Mouse (Mus musculus) liver, adult 2 months (tissue): Measurements from ENCODE around the gene Syt17. TPM values are rescaled to one million over a fixed set of nuclear protein-coding genes. Genes with fewer than 3 reads are reported as not detected.
A peak's percentile ranks its signal among the peaks of the same experiment; 100 is the strongest.

Source experiments
- DNase-seq: peaks from one replicate; pipeline ENCODE4 v3.0.0-alpha.2; 2011; ENCODE audit warnings: low read depth, low spot score; ENCODE audit errors: extremely low read depth
- H3K27ac ChIP-seq: fragments of 200-500 bp; replicated peaks from 2 replicates; pipeline ENCODE4 v1.5.1; 2012; ENCODE audit warnings: low read depth, mild to moderate bottlenecking, control low read depth, inconsistent platforms, low read length; ENCODE audit not compliant: insufficient read depth
- H3K27me3 ChIP-seq: fragments of 200-500 bp; 2 replicates; pipeline ENCODE4 v1.6.1; 2012; ENCODE audit warnings: mild to moderate bottlenecking, moderate library complexity, low read length, inconsistent platforms; ENCODE audit not compliant: control insufficient read depth, insufficient read depth
- H3K36me3 ChIP-seq: fragments of 200-500 bp; 2 replicates; pipeline ENCODE4 v1.6.1; 2012; ENCODE audit warnings: low read length, inconsistent platforms; ENCODE audit not compliant: control insufficient read depth, insufficient read depth
- H3K4me1 ChIP-seq: fragments of 200-500 bp; 2 replicates; pipeline ENCODE4 v1.6.1; 2011; ENCODE audit warnings: low read length; ENCODE audit not compliant: control insufficient read depth, insufficient read depth
- H3K4me3 ChIP-seq: fragments of 200-500 bp; 2 replicates; pipeline ENCODE4 v1.5.1; 2011; ENCODE audit warnings: low read depth, mild to moderate bottlenecking, control low read depth, low read length, moderate library complexity; ENCODE audit not compliant: insufficient read depth
- H3K79me2 ChIP-seq: fragments of 200-500 bp; 2 replicates; pipeline ENCODE4 v1.6.1; 2012; ENCODE audit warnings: inconsistent platforms, mild to moderate bottlenecking, low read length, moderate library complexity; ENCODE audit not compliant: control insufficient read depth, insufficient read depth
- H3K9ac ChIP-seq: fragments of 200-500 bp; 2 replicates; pipeline ENCODE4 v1.6.1; 2012; ENCODE audit warnings: low read depth, mild to moderate bottlenecking, control low read depth, inconsistent platforms, low read length
- CTCF ChIP-seq: fragments of 200-500 bp; IDR thresholded peaks from 2 replicates; pipeline ENCODE4 v1.5.1; 2011; ENCODE audit warnings: low read depth, low read length, control low read depth
- POLR2A ChIP-seq: fragments of 200-500 bp; IDR thresholded peaks from 2 replicates; pipeline ENCODE4 v1.6.1; 2011; ENCODE audit warnings: low read length, control low read depth; ENCODE audit not compliant: insufficient read depth; ENCODE audit errors: extremely low read depth
- WGBS: fragments of 180-500 bp; shearing (Covaris S2); methylation state at CpG from one replicate; pipeline ENCODE4 v1.1.7; 2018; 5-methylcytosine and 5-hydroxymethylcytosine counted together
- polyA plus RNA-seq: library from polyadenylated mRNA; depleted of rRNA; stranded (reverse); fragments of >200 nt; gene quantifications from 2 replicates; pipeline ENCODE4 v1.2.3, GENCODE M21; 2012; rRNA removed
- total RNA-seq: library from RNA; depleted of rRNA; stranded (reverse); fragments of >200 nt; gene quantifications from 2 replicates; pipeline ENCODE4 v1.2.3, GENCODE M21; 2014; rRNA removed

Syt17 gene
- total RNA-seq = not detected in 2 replicates
- polyA plus RNA-seq = not detected in 2 replicates

DNA sequence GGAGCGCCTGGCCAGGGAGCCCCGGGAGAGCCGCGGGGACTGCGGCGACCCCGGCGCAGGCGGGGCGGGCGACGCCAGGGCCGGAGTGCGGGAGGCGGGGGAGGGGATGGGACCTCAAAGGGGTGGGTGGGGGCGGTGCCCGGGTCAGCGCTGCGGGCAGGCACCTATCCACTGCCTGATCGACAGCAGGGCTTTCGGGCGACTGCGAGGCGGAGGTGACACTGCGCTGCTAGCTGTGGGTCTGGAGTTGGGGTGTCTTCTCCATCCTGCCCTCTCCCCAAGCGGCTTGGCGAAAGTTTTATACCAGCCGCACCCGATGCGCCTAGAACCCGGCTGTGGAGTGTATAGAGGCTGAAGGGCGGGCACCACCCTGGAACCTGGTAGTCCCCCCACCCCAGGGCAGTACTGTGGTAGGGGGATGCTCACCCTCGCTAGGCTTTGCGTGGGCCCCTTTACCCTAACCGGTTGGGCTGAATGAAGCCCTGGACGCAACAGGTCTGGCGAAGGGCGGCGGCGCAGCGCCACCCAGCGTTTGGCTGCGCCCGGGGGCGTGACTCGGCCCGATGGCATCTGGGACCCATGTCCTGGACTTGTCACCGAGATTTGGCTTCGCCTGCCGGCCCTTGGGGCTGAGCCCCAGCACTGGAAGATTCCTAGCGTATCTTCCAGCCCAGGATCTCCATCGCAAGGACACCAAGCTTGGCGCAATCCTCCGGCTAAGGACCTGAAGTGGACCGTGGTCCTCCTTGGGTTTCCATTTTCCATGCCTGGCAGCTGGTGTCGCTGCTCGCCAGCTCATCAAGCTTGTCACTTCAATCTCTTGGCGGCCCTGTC lies at the start of gene Syt17:
Gene Syt17 (minus strand): TSS at position 89 of the 834 bp plus-strand sequence.
- no peak within 1 kb of the TSS for H3K9ac ChIP-seq
- DNase-seq = peak; percentile 41
- peaks cover 11% of the 10 kb centered on the region for H3K27me3 ChIP-seq
- peak within 1 kb of the TSS; percentile 10; the same call in 1 of the 2 replicates for H3K4me3 ChIP-seq
- H3K27ac ChIP-seq = no peak within 1 kb of the TSS
- TF ChIP-seq POLR2A (no peak), CTCF (peak; percentile 87)
- 2% methylated on average over 58 of the region's 58 CpGs for WGBS
- no peaks in the 10 kb centered on the region for H3K79me2 ChIP-seq
- peaks cover 11% of the 10 kb centered on the region for H3K4me1 ChIP-seq
- no peaks in the 10 kb centered on the region for H3K36me3 ChIP-seq

DNA sequence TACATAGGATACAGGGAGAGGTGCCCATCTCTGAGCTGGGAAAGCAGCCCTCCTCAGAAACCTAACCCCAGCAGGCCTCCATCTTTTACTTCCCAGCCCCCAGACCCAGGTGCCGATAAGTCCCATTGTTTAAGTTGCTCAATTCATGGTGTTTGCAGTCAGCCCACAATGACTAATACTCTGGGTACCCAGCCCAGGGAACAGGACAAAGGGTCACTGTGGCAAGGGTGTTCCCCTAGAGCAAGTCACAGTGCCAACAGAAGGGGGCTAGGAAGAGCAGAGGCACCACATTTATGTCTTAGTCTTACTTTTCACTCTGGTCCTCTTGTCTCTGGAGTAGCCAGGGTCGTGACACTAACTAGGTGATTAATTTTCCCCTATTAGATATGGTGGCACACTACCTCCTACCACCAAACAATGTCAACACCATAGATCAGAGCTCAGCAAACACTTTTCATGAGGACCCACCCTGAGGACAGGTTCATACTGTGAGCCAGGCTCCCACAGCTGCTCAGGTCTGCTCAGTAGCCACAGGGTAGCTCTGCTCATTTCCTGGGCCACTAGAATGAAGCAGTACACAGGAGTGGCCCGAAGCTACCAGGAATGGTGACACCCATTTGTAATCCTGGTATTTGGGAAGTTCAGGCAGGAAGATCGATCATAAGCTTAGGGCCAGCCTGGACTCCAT lies 47.0 kb upstream of the Syt17 start:
- WGBS = 70% methylated on average over 4 of the region's 4 CpGs
- 0 out of 2 replicates have a peak, but pooled peaks cover 3% of the 10 kb centered on the region for H3K4me1 ChIP-seq
- TF ChIP-seq CTCF = no peak
- TF ChIP-seq POLR2A = no peak
- no peak overlapping the region for H3K4me3 ChIP-seq
- H3K79me2 ChIP-seq = 0 out of 2 replicates have a peak, but pooled peaks cover 4% of the 10 kb centered on the region
- no peak for DNase-seq
- 0 out of 2 replicates have a peak, but pooled peaks cover 4% of the 10 kb centered on the region for H3K27me3 ChIP-seq
- H3K36me3 ChIP-seq = no peaks in the 10 kb centered on the region
- H3K27ac ChIP-seq = no peak overlapping the region
- no peak overlapping the region for H3K9ac ChIP-seq

DNA sequence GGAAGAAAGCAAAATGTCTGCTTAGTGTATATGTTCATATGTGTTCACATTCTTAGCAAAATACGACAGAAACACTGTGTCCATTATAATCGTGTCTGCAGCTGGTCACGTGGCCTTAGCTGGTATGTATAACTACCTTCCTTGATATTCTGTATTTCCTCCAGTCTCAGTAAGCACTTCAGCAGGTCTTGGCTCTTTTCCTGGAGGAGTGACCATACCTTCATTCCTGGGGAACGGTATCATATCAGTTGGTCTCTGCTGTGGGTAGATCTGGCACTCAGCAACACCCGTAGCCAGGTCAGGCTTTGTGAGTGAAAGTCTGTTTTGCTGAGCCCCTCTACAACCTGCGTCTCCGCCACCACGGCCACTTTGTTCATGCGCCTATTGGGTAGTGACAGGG lies 45.9 kb upstream of the Syt17 start:
- Histone ChIP-seq H3K36me3 (no peaks in the 10 kb centered on the region; the same call in 1 of the 2 replicates), H3K79me2 (0 out of 2 replicates have a peak, but pooled peaks cover 4% of the 10 kb centered on the region), H3K4me3 (no peak overlapping the region), H3K27ac (no peak overlapping the region), H3K27me3 (0 out of 2 replicates have a peak, but pooled peaks cover 4% of the 10 kb centered on the region), H3K9ac (no peak overlapping the region), H3K4me1 (0 out of 2 replicates have a peak, but pooled peaks cover 5% of the 10 kb centered on the region)
- DNase-seq = no peak
- WGBS = 90% methylated on average over 9 of the region's 9 CpGs
- TF ChIP-seq CTCF (no peak), POLR2A (no peak)

DNA sequence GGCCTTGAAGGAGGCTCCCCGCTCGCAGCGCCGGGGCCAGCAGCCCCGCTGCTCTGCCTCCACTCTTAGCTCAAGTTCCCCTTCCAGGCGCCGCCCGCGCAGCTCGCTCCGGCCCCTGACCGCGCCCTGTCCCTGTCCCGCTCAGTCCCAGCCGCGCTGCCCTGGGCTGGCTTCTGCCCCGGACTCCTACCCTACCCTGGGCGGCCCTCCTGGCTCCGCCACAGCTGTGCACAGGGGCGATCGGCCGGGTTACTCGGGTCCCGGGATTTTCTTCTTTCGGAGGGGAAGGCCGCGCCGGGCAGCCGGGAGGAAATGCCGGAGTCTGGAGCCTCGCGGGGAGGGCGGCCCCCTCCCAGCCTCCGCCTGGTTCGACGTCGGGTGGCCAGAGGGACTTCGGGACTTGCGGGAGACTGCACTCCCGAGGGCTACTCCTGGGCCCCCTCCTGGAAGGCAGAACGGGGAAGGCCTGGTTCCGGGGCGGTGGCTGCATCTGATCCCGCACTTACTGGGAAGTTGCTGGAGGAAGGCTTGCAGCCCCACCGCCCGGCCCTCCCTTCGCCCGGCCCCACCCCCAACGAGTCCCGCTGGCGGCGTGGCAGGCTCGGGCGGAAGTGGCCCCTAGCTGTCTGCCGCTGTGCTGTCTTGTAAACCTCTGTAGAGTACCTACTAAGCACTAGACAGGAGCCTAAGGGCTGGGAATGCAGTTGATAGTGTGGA lies 43.6 kb upstream of the Syt17 start, which contains the start of gene Itpripl2:
Gene Itpripl2 (minus strand): TSS at position 545 of the 717 bp plus-strand sequence.
- peak; percentile 19 for DNase-seq
- H3K4me3 ChIP-seq = peak within 1 kb of the TSS; percentile 78
- H3K9ac ChIP-seq = peak within 1 kb of the TSS; percentile 92
- no peak for TF ChIP-seq CTCF
- TF ChIP-seq POLR2A = peak; percentile 27; the same call in 1 of the 2 replicates
- WGBS = under 1% methylated on average over 55 of the region's 55 CpGs
- 0 out of 2 replicates have a peak, but pooled peaks cover 4% of the 10 kb centered on the region for H3K79me2 ChIP-seq
- 0 out of 2 replicates have a peak, but pooled peaks cover 4% of the 10 kb centered on the region for H3K27me3 ChIP-seq
- no peaks in the 10 kb centered on the region; the same call in 1 of the 2 replicates for H3K36me3 ChIP-seq
- peak within 1 kb of the TSS; percentile 76 for H3K27ac ChIP-seq
- peaks cover 9% of the 10 kb centered on the region; the same call in 1 of the 2 replicates for H3K4me1 ChIP-seq

DNA sequence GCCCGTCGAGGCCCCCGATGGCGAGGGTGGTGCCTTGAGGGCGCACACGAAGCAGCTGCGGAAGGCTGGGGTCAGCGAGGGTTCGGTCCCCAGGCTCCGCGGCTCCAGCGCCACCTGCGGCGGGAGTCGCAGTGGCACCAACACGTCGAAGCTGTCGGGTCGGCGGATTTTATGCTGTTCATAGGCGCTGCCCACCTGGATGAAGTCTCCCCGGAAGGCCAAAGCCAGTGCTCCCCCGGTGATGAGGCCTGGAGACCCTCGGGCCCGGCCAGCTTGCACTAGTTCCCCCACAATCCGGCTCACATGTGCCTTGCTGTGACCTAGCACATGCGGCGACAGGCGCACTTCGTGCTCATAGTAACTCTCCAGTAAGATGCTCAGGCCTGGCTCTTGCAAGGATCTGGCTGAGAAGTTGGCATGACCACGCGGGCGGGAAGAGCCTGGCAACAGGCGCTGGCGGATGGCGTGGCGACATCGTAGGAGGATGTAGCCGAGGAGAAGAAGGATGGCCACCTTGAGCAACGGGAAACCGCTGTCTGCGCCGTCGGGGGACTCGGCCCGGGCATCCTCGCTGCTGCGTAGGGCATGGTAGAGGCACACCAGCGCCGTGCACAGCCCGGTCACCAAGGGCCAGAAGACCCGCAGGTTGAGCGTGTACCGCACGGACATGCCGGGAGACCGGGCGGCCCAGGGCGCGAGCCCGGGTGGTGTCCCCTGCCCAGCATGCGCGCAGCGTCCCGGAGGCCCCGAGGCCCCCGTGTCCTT lies 42.8 kb upstream of the Syt17 start:
- H3K4me3 ChIP-seq = peak overlapping the region; percentile 78
- WGBS = 25% methylated on average over 67 of the region's 67 CpGs
- no peaks in the 10 kb centered on the region; the same call in 1 of the 2 replicates for H3K36me3 ChIP-seq
- H3K79me2 ChIP-seq = 0 out of 2 replicates have a peak, but pooled peaks cover 4% of the 10 kb centered on the region
- peak overlapping the region; percentile 92 for H3K9ac ChIP-seq
- peaks cover 9% of the 10 kb centered on the region; the same call in 1 of the 2 replicates for H3K4me1 ChIP-seq
- 0 out of 2 replicates have a peak, but pooled peaks cover 4% of the 10 kb centered on the region for H3K27me3 ChIP-seq
- TF ChIP-seq CTCF (no peak), POLR2A (no peak)
- H3K27ac ChIP-seq = peak overlapping the region; percentile 76
- no peak for DNase-seq
